Mouse (Mus musculus): ENCODE data around the gene Rnf10.
"Not testable (repeated sequence)": the region's sequence is repeated elsewhere in the genome, so short reads cannot be mapped to it uniquely, and the experiment has no call there.

The Rnf10 gene

GRCm38 (mm10) chr5:115272812-115273548, at the start of gene Rnf10:
TSS of gene Rnf10 (minus strand) at chr5:115272898.
- DNase-seq (ENCODE audit: low spot score in 2 of 2), result peak; percentile 94

DNA sequence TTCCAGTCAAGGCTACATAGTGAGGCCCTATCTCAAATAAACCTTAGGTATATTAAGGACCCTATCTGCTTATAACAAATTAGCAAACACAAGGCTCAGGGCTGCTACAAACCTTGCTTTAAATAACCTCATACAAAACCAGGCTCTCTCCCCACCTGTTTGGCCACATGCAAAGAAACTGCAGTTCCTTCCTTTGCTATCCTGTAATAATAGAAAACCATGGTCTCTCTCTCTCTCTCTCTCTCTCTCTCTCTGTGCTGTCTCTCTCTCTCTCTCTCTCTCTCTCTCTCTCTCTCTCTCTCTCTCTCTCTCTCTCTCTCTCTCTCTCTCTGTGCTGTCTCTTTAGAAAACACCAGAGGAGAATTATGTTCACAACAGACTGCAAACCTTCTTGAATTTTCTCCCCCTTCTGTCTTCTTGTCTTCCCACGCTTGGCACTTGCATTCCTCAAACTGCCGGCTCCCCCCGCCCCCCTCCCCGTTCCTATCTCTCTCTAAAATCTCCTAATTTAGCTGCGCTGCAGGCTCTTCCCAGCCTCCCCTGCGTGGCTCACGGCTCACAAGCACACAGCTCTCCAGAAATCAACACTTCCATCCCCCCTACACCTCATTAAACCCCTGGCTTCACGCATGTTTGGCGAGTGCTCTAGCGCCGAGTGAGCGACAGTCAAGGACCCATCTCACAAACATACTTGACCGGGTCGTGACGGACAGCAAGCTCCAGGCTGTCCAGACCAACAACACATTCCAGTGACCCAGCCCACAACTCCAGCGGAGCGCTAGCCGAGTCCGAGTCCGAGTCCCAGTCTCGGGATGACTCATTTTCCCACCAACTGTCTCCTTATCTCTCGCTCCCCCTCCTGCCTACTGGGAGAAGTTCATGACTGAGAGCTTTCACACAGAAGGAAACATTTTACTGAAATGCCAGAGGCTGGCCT, 46.6 kb upstream of the Rnf10 start:
- DNase-seq (ENCODE audit: low spot score in 2 of 2), result peak; percentile 82 to 85

DNA sequence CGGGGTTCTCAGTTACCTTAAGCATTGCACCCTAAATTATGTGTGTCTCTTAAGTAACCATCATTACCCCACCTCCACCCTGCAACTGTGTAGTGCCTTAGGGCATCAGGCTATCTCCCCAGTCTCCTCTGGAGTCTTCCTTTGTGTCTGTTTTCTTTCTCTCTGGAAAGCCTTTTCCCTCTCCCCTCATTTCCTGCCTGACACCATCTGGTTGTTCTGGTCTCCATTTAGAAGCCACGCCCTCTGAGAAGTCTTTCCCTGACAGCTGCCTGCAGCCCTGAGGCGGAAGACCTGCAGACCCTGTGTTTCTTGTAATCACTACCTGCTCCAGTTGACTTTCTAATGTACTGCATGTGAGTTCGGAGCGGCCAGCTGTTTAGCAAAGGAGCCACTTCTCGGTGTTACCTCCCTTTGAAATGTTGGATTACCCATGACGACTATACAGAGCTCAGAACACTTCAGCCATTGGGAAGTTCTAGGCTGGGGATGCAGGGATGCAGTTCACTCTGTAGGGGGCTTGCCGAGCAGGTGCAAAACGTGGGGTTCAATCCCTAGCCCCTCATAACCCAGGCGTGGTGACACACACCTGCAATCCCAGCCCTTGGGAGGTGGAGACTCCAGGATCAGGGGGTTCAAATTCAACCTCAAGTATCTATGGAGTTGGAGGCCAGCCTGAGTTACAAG, 45.1 kb upstream of the Rnf10 start:
- no peak for DNase-seq (ENCODE audit: low spot score in 2 of 2)

DNA sequence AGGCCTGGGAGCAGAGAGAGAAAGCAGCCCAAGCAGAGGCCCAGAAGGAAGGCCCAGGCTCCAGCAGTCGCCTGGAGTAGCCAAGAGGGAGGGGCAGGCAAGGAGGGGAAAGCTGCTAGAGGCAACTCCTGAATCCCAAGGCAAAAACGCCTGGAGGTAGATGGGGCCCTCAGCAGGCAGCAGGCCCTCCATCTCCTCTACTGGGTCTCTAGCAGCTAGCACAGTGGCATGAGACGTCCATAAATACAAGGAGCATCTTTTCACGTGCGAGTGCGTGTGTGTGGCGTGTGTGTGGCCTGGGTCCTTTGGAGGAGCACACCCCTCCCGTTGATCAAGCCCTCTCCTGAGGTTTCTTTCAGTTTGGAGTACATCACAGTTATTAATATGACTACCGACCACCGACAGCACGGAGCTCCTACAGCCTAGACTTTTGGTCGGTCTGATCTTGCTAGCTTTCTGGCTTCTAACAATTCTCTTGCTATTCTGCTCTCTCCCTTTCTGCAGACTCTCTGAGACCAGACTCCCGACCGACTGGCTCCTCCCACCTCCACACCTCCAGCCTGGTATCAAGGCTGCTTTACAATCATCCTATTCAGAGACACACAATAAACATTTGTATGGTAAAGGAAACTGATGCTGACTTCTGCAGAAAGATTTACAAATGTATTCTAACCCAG, 44.4 kb upstream of the Rnf10 start:
- no peak for DNase-seq (ENCODE audit: low spot score in 2 of 2)

- no peak for DNase-seq (ENCODE audit: low spot score in 2 of 2)
Measured at GRCm38 (mm10) chr5:115313668-115313943, 40.9 kb upstream of the Rnf10 start.

DNA sequence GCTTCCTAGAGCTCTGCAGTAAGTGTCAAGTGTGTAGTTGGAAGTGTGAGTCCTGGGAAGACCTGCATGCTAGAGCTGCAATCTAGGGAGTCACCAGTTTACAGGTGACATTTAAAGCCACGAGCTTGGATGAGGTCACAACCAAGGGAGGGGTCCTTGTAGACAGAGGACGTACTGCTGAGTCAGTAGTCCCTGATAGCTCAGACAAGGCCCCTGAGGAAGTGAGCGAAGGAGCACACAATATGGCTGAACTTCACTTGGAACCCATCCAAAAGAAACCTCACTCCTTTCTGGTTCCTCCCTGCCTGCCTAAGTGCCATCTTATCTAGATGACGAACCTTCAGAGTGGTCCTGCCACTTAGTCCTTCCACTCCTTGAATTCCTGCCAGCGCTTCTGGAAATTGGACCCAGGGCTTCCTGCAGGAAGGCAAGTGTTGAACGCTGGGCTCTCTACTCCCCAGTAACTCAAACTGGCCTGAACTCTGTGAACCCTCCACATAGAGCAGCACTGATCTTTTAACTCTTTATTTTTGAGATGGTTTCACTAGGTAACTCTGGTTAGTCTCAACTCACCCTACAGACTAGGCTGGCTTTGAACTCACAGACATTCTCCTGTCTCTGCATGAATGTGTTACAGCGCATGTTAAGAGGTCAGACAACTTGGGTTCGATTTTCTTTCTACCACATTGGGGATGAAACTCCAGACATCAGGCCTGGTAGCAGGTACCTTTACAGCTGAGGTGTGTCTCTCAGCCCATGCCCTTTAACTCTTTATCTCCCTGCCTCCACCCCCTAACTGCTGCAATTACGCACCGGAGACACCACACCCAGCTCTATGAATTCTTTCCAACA, 40.3 kb upstream of the Rnf10 start:
- no peak for DNase-seq (ENCODE audit: low spot score in 2 of 2)

DNA sequence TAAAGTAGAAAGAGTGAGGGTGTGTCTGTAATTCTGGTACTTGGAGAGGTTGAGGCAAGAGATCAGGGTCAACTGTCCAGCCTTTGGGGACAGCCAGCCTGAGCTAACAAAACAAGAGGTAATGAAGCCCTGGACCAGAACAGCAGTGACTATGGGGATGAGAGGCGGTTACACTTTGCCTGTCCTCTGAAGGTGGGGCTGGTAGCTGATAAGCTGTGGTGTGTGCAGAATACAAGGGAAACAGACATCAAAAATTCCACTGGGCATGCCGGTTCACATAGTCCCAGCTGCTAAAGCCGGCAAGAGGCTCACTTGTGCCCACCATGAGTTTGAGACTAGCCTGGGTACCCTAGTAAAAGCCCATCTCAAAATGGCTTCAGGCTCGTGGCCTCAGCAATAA, 39.7 kb upstream of the Rnf10 start:
- DNase-seq (ENCODE audit: low spot score in 2 of 2), result no peak

GRCm38 (mm10) chr5:115302190-115302589, 29.5 kb upstream of the Rnf10 start:
- DNase-seq (ENCODE audit: low spot score in 2 of 2), result not testable (repeated sequence)

DNA sequence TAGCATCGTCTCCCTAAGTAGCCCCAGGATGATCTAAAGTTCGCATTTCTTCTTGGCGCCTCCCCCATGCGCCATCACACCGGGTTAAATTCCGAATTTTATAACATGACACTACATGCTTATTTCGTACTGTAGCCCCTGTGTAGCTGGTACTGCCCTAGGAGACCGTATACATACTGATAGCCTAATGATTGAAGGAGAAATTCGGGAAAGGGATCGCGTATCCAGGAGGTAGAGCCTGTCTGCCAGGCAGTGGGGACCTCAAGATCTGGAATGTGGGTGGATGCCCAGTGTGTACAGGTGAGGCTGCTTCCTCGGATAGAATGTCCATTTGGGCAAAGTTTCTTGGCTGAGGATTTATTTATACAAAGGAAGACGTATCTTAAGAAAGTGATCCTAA, 28.9 kb upstream of the Rnf10 start:
- DNase-seq (ENCODE audit: low spot score in 2 of 2), result no peak

DNA sequence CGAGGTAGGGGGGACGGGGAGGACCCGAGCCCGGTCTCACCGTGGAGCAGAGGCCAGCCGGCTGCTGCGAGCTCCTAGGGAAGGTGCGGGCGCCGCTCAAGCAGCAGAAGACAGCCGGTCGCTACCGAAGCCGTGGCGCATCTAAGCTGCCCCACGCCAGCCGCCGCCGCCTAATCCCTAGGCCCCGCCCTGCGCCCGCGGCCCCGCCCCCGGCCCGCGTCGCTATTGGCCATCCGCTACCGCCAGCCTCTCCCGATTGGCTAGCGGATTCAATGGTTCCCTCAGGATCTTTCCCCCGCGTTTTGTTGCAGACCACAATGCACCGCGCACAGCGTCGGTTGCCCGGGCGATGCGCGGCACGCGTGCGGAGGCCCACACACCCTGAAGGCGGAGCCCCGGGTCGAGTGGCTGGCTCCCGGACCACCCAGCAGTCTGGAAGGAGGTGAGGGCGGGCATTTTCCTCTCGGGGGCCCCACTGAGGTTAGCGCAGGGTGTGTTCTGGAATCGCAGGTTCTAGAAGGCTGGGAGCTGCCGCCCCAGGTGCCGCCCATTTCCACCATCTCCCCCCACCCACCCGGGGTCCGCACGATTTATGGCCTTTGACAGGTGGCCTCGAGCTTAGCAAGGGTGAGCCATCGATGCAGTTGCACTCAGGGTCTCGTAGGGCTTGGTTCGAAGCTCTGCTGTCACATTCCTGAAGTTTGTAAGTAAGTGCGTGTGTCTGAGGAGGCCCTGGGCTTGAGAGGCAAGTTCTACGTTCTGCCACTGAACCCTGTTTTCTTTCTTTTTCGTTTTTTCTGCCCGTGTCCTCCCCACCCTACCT, 28.3 kb upstream of the Rnf10 start, which contains the start of gene Dynll1:
Gene Dynll1, minus strand, starts transcription at position 208 of the 823 bp plus-strand sequence.
- DNase-seq (ENCODE audit: low spot score in 2 of 2), result peak; percentile 97 to 98

GRCm38 (mm10) chr5:115300035-115300744, 27.5 kb upstream of the Rnf10 start:
- peak; percentile 40 to 54 for DNase-seq (ENCODE audit: low spot score in 2 of 2)

DNA sequence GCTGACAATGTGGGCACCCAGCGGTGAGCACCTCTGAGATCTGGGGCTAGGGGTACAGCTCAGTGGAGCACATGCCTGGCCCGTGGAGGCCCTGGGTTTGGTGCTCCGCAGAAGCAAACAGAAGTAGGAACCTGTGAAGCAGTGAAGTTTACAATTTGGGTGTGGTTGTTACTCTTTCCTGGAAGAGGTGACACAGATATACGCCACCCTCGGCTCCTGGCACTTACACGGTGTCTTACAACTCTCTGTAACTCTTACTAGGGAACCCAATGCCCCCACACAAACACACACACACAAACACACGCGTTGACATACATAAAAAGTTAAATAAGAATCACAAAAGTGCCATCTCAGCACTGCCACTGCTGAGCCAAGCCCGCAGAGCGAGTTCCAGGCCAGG, 23.6 kb upstream of the Rnf10 start:
- no peak for DNase-seq (ENCODE audit: low spot score in 2 of 2)

DNA sequence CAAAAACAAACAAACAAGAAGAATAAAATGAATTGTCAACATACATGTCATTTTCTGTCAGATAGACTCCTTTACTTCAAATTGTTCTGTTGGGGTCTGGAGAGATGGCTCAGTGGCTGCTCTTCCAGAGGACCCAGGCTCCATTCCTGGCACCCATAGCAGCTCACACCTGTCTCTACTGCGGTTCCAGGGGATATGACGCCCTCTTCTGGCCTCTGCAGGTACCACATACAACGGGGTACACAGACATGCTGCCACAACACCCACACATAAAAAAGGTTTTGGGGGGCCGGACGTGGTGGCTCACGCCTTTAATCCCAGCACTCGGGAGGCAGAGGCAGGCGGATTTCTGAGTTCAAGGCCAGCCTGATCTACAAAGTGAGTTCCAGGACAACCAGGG, 21.5 kb upstream of the Rnf10 start:
- no peak for DNase-seq (ENCODE audit: low spot score in 2 of 2)

GRCm38 (mm10) chr5:115284735-115285134, 12.0 kb upstream of the Rnf10 start:
- DNase-seq (ENCODE audit: low spot score in 2 of 2), result no peak

DNA sequence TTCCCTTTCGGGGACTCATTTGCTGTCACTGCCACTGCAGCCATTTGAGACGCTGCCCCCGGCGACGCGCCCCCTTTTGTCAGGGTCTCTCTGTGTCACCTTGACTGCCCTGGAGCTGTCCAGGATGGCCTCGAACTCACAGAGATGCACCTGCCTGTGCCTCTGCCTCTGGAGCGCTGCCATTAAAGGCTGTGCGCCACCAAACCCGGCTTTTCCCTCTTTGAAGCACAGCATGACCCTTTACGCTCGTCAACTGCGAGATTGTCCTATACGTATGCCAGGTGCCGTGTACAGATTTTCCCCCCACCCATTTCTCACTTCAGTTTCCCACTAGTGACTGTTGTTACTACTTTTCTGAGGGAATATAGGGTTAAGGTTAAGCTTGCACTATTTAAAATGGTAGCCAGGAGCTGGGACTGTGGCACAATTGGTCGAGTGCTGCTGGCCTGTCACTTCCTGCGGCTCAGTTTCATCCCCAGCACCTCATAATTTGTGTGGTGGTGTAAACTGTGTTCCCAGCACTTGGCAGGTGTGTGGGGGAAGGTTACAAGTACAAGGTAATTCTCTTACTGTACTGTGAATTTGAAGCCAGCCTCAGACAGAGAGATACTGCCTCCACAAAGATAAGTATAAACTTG, 7.5 kb upstream of the Rnf10 start:
- DNase-seq (ENCODE audit: low spot score in 2 of 2), result no peak

- DNase-seq (ENCODE audit: low spot score in 2 of 2), result peak; percentile 76 to 84
Measured at GRCm38 (mm10) chr5:115279226-115280049, 6.7 kb upstream of the Rnf10 start, which contains the start of gene Coq5. TSS of gene Coq5 (plus strand) at chr5:115279666.

GRCm38 (mm10) chr5:115278785-115279184, 6.1 kb upstream of the Rnf10 start:
- DNase-seq (ENCODE audit: low spot score in 2 of 2), result no peak

DNA sequence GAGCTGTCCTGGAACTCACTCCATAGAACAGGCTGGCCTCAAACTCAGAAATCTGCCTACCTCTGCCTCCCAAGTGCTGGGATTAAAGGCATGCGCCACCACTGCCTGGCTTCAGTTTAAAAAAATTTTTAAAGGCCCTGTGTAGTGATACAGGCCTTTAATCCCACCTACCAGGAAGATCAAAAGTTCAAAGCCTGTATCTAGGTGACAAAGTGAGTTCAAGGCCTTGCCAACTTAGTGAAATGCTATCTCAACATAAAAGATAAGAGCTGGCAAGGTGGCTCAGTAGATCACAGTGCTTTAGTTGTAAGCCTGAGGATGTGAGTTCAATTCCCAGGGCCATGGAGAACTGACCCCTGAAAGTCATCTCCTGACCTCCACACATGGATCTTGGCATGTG, 5.4 kb upstream of the Rnf10 start:
- DNase-seq (ENCODE audit: low spot score in 2 of 2), result no peak

All from right cerebral cortex, postnatal 36 days (tissue).